Mouse (Mus musculus): ENCODE measurements around the gene Icam1. TPM values are rescaled to one million over a fixed set of nuclear protein-coding genes. Genes with fewer than 3 reads are reported as not detected.

The Icam1 gene
- polyA plus RNA-seq, 1 experiment: 79.0 TPM

DNA sequence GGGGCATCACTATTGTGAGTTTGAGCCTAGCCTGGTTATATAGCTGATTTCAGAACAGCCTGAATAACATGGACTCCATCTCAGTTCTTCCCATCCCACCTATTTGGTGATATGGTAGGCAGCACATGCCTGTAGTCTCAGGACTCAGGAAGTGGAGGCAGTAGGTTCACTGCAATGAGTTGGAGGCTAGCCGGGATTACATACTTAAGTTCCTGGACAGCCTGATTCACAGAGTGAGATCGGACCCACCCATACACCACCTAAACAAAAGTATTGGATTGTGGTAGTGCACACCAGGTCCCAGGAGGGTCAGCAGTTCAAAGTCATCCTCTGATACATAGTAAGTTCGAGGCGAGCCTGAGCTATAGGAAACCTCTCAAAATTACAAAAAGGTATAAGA is 56.9 kb downstream of the Icam1 start:
- Histone ChIP-seq H3K4me1 (ENCODE audit: control insufficient read depth, insufficient read depth, low read length) (peaks cover 9% of the 10 kb centered on the region), H3K4me3 (ENCODE audit: insufficient read depth, low read length) (peak overlapping the region; percentile 95), H3K27ac (ENCODE audit: insufficient read depth, low read depth, low read length) (peak overlapping the region; percentile 48; the same call in 1 of the 2 replicates)
- TF ChIP-seq POLR2A (IDR thresholded peaks at IDR 0.05; ENCODE audit: borderline replicate concordance, low read depth, low read length) (no peak), CTCF (IDR thresholded peaks at IDR 0.05; ENCODE audit: low read depth, low read length) (no peak)

- TF ChIP-seq POLR2A (IDR thresholded peaks at IDR 0.05; ENCODE audit: borderline replicate concordance, low read depth, low read length) (no peak; the same call in 1 of the 2 replicates), CTCF (IDR thresholded peaks at IDR 0.05; ENCODE audit: low read depth, low read length) (no peak)
- Histone ChIP-seq H3K4me3 (ENCODE audit: insufficient read depth, low read length) (peak within 1 kb of the TSS; percentile 95), H3K4me1 (ENCODE audit: control insufficient read depth, insufficient read depth, low read length) (peaks cover 9% of the 10 kb centered on the region), H3K27ac (ENCODE audit: insufficient read depth, low read depth, low read length) (peak within 1 kb of the TSS; percentile 48)
Measured at GRCm38 (mm10) chr9:21073044-21073840, 57.5 kb downstream of the Icam1 start, which contains the start of the genes Gm49373 and Fdx1l. Gene Gm49373 (minus strand): TSS chr9:21073096. Gene Fdx1l (minus strand): TSS chr9:21073614.

- H3K4me3 ChIP-seq (ENCODE audit: insufficient read depth, low read length): no peak overlapping the region
Measured at GRCm38 (mm10) chr9:21074173-21074572, 58.4 kb downstream of the Icam1 start.

DNA sequence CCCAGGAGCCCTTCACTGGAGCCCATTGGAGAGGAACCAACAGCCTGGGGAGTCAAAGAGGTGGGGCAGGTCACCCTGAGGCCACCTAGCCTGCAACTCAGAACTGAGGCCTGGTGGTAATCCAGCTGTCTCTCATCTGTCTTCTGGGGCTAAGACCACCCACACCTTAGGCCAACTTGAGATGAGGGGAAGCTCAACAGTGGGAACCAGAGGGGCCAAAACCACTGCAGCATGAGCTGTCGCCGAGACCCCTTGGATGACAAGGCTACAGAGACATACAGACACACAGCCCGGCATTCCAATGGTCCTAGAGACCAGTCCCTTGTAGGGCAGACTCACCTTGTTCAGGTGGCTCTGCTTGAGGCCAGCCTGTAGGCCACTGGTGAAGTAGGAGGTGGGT is 59.8 kb downstream of the Icam1 start:
- Histone ChIP-seq H3K4me1 (ENCODE audit: control insufficient read depth, insufficient read depth, low read length) (peaks cover 9% of the 10 kb centered on the region), H3K27ac (ENCODE audit: insufficient read depth, low read depth, low read length) (no peak overlapping the region), H3K4me3 (ENCODE audit: insufficient read depth, low read length) (no peak overlapping the region)
- TF ChIP-seq POLR2A (IDR thresholded peaks at IDR 0.05; ENCODE audit: borderline replicate concordance, low read depth, low read length) (no peak), CTCF (IDR thresholded peaks at IDR 0.05; ENCODE audit: low read depth, low read length) (no peak)

More at GRCm38 (mm10) chr9:21074173-21074572, 58.4 kb downstream of the Icam1 start:
- Histone ChIP-seq H3K27ac (ENCODE audit: insufficient read depth, low read depth, low read length) (no peak overlapping the region), H3K4me1 (ENCODE audit: control insufficient read depth, insufficient read depth, low read length) (peaks cover 9% of the 10 kb centered on the region)
- TF ChIP-seq POLR2A (IDR thresholded peaks at IDR 0.05; ENCODE audit: borderline replicate concordance, low read depth, low read length) (no peak), CTCF (IDR thresholded peaks at IDR 0.05; ENCODE audit: low read depth, low read length) (no peak)

Other genes with a start within 250 kb of the Icam1 start
- 0.15 and 0.31 TPM in 2 replicates for gene Col5a3, start 200.9 kb upstream of the Icam1 start, polyA plus RNA-seq (2012; ENCODE audit: insufficient read depth, insufficient read length, missing spikeins)
- not detected in 2 replicates for gene Rdh8, start 197.5 kb upstream of the Icam1 start, polyA plus RNA-seq (2012; ENCODE audit: insufficient read depth, insufficient read length, missing spikeins)
- gene A230050P20Rik, start 147.3 kb upstream of the Icam1 start, polyA plus RNA-seq (2012; ENCODE audit: insufficient read depth, insufficient read length, missing spikeins): 19.9 and 23.5 TPM in 2 replicates
- 1.4 and 1.7 TPM in 2 replicates for gene Angptl6, start 136.3 kb upstream of the Icam1 start, polyA plus RNA-seq (2012; ENCODE audit: insufficient read depth, insufficient read length, missing spikeins)
- 9.2 and 11.9 TPM in 2 replicates for gene Ppan, start 127.8 kb upstream of the Icam1 start, polyA plus RNA-seq (2012; ENCODE audit: insufficient read depth, insufficient read length, missing spikeins)
- gene Eif3g, start 117.4 kb upstream of the Icam1 start, polyA plus RNA-seq (2012; ENCODE audit: insufficient read depth, insufficient read length, missing spikeins): 65.4 and 71.5 TPM in 2 replicates
- 53.0 and 54.5 TPM in 2 replicates for gene Dnmt1, start 56.1 kb upstream of the Icam1 start, polyA plus RNA-seq (2012; ENCODE audit: insufficient read depth, insufficient read length, missing spikeins)
- 46.5 and 48.2 TPM in 2 replicates for gene S1pr2, start 39.2 kb upstream of the Icam1 start, polyA plus RNA-seq (2012; ENCODE audit: insufficient read depth, insufficient read length, missing spikeins)
- gene Mrpl4, start 13.2 kb upstream of the Icam1 start, polyA plus RNA-seq (2012; ENCODE audit: insufficient read depth, insufficient read length, missing spikeins): 52.7 and 61.3 TPM in 2 replicates
- not detected in 2 replicates for gene Icam4, start 13.4 kb downstream of the Icam1 start, polyA plus RNA-seq (2012; ENCODE audit: insufficient read depth, insufficient read length, missing spikeins)
- gene Icam5, start 16.1 kb downstream of the Icam1 start, polyA plus RNA-seq (2012; ENCODE audit: insufficient read depth, insufficient read length, missing spikeins): 0.31 TPM in 1 of 2 replicates, not detected in the other
- not detected in 2 replicates for gene Zglp1, start 51.1 kb downstream of the Icam1 start, polyA plus RNA-seq (2012; ENCODE audit: insufficient read depth, insufficient read length, missing spikeins)
- not detected in 2 replicates for gene Gm49373, start 57.1 kb downstream of the Icam1 start, polyA plus RNA-seq (2012; ENCODE audit: insufficient read depth, insufficient read length, missing spikeins)
- gene Fdx1l, start 57.6 kb downstream of the Icam1 start, polyA plus RNA-seq (2012; ENCODE audit: insufficient read depth, insufficient read length, missing spikeins): 24.8 and 32.1 TPM in 2 replicates
- gene Gm38431, start 76.0 kb downstream of the Icam1 start, polyA plus RNA-seq (2012; ENCODE audit: insufficient read depth, insufficient read length, missing spikeins): 0.56 and 1.3 TPM in 2 replicates
- gene Raver1, start 76.0 kb downstream of the Icam1 start, polyA plus RNA-seq (2012; ENCODE audit: insufficient read depth, insufficient read length, missing spikeins): 31.2 and 35.4 TPM in 2 replicates
- gene Tyk2, start 115.3 kb downstream of the Icam1 start, polyA plus RNA-seq (2012; ENCODE audit: insufficient read depth, insufficient read length, missing spikeins): 46.3 and 47.1 TPM in 2 replicates
- 104 and 110 TPM in 2 replicates for gene Cdc37, start 134.0 kb downstream of the Icam1 start, polyA plus RNA-seq (2012; ENCODE audit: insufficient read depth, insufficient read length, missing spikeins)
- gene Pde4a, start 149.7 kb downstream of the Icam1 start, polyA plus RNA-seq (2012; ENCODE audit: insufficient read depth, insufficient read length, missing spikeins): 13.2 and 14.2 TPM in 2 replicates
- gene Keap1, start 223.4 kb downstream of the Icam1 start, polyA plus RNA-seq (2012; ENCODE audit: insufficient read depth, insufficient read length, missing spikeins): 34.9 and 36.4 TPM in 2 replicates
- gene S1pr5, start 232.5 kb downstream of the Icam1 start, polyA plus RNA-seq (2012; ENCODE audit: insufficient read depth, insufficient read length, missing spikeins): not detected in 2 replicates
- 10.8 and 11.8 TPM in 2 replicates for gene Atg4d, start 249.3 kb downstream of the Icam1 start, polyA plus RNA-seq (2012; ENCODE audit: insufficient read depth, insufficient read length, missing spikeins)

All from bone marrow macrophage, adult 2 months (primary cell).